Mouse (Mus musculus): Measurements from ENCODE around the gene Taf5l. TPM values are rescaled to one million over a fixed set of nuclear protein-coding genes. Genes with fewer than 3 reads are reported as not detected.
A peak's percentile ranks its signal among the peaks of the same experiment; 100 is the strongest.
"Not testable (repeated sequence)": the region's sequence is repeated elsewhere in the genome, so short reads cannot be mapped to it uniquely, and the experiment has no call there.

The Taf5l gene
- polyA plus RNA-seq, 3 experiments from 2014 or later, result 9.2 to 15.4 (median 12.3) TPM

- ATAC-seq, result no peak
Observed at GRCm38 (mm10) chr8:124011989-124012586, 9.1 kb downstream of the Taf5l start.

GRCm38 (mm10) chr8:124011580-124011979 lies 9.6 kb downstream of the Taf5l start:
- ATAC-seq, result no peak

DNA sequence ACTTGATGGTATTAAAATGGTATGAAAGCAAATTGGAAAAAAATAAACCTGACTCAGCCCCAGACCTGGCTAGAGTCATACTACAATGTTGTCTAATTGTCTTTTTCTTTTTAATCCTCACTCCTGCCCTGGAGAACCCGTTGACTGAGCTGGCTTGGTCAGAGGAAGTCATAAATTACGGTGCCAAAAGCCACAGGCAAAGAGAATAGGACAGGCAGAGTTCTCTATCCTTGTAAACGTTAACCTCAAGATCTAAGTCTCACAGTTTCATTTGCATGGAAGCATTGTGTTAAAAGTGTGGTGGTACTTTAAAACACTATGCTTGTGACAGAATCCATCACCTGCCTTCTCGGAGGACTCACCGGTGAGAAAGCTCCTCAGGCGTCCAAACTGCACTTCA lies 13.4 kb downstream of the Taf5l start:
- ATAC-seq, result no peak

DNA sequence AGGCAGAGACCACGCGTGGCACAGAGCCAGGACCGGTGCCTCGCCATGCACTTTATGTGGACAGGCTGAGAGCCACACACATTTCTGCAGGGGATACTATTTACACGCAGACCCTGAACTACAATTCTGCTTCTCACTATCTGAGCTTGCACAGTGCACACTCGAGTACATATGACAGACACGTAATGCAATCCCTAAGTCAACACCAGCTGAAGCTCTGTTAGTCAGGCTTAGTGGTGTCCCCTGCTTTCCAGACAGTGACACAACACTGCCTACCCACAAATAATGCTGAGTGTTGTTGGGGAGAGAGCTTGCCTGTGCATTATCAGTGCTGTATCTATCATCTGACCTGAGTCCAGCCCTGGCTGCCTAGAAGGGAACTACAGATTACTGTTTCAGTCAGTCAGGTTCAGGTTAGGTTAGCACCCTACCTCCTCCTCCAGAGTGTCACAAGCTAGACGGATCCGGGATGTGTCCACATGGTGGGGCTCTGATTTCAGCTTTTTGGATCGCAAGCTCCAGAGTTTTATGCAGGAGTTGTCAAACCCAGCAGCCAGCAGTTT lies 18.6 kb downstream of the Taf5l start:
- no peak for ATAC-seq

- ATAC-seq, result no peak
Observed at GRCm38 (mm10) chr8:123999568-123999967, 21.6 kb downstream of the Taf5l start.

- ATAC-seq, result no peak
Observed at GRCm38 (mm10) chr8:123993997-123994396, 27.2 kb downstream of the Taf5l start.

DNA sequence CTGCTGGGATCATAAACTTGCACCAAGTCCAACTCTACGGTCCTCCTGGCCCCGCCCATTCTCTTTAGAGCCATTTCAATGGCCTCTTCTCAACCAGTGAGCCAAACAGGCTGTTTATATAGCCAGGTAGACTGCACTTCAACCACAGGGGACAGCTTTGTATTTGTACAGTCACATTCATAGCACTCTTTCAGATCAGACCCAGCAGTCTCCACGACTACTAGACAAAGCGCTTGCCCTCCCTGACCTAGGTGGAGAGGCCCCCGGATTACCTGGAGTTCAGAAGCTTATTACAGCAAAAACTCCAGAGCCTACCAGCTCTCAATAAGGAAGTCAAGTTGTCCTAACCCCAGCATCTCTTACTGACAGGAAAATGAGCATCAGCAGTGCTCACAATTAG lies 27.6 kb downstream of the Taf5l start:
- ATAC-seq, result no peak

DNA sequence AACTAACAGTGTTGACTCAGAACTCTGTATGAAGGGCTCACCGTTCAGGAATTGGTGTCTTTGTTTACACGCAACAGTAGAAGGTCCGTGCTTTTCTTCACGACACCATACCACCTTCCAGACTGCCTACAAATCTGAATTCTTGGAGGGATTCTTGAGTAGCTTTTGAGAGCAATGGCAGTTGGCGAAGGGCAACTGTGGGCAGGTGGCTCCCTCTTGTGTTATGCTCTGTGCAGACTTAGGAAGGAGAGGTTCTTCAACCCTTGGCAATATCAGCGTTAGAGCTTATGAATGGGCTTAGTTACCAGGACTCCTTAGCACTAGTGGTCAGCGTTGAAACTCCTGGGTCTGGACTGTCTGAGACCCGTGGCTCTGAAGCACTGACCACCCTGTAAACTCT lies 28.6 kb downstream of the Taf5l start:
- ATAC-seq, result no peak

DNA sequence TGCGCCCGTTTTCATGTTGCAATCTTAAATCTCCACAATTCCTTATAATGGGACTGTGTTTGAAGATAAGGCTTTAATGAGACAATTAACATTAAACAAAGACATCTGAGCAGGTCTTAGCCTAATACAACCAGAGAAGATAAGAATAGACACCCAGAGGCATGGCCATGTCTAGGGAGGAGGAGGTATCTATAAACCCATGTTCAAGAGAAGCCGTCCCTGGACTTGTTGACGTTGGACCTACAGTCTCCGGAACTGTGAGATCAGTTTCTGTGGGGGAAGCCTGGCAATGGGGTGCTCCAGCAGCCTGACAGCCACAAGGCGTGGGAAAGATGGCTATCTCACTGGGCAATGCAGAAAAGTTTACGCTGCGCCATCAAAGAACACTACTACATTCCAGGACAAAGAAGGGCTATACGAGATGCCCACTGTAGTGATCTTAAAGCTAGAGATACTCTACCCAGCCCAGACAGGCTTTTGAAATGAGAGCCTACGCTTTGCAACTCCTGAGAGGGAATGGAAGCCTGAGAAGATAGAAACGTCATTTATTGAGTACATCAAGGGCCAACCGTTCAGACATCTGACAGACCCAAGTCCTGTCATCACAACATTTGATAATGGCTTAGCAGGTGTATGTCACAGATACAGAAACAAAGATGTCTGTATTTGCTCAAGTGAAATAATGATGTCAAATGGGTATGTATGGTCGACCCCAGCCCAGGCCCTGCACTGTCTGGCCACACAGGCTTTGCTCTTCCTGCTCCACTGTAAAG lies 30.7 kb downstream of the Taf5l start:
- ATAC-seq, result no peak

DNA sequence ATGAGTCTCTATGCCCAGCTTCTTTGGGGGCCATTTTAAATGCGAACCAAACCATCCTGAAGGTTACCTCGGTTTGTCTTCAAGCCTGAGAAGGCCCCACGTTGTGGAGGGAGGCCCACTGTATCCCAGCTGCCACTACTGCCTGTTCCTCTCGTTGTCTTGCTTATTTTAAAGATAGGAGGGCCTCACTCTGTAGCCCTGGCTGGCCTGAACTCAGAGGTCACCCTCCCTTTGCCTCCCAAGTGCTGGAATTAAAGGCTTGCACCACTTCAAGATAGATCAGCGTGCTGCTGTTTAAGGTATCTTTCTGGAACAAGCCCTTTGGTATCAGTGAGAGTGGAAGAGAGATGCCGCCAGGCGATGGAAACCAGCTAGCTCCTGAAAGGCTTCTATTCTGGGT lies 32.1 kb downstream of the Taf5l start:
- ATAC-seq, result no peak

DNA sequence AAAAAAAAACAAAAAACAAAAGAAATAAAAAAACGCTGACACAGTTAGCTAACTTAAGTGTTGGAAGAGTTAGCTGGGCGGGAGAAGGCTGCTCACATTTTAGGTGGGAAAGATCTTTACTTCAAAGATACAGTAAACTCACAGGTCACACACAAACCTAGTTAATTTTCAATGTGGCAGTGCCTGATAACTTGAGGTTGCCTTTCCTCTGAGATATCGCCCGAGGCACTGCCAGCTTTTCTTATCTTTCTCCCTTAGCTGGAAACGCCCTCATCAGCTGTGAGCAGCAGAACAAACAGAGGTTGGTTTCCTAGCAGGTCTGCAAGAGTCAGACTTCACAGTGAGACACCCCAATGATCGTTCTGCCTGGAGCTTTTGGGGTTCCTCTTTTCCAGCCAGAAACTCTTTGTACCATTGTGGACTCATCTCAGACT lies 32.6 kb downstream of the Taf5l start:
- no peak for ATAC-seq

DNA sequence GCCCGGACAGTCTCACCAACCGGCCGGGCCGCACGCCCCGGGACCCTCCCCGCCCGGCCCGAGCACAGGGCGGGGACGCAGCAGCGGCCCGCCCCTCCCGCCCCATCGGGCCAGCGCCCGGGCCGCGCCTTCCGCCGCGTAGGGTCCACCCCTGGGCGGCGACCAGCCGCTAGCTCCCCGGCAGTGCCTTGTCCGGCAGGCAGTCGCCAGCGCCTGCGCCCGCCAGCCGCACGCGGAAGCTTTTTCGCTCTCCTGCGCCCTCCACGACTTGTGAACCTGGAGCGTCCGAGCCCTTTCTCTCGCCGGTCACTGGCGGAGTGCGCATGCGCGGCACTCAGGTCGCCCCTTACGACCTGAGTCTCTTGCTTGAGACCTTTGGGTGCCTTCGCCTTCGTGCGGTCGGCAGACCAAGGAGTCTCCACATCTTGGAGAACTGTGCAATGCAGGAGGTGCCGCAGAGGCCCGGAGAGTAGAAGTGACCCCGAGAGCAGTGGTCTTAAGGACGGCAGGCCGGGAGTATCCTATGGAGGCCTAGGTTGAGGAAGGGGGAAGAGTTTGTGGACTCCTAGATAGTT lies 38.3 kb downstream of the Taf5l start, which contains the start of gene Abcb10:
TSS of gene Abcb10 (minus strand) at position 297 of the 575 bp plus-strand sequence.
- ATAC-seq, result peak; percentile 41

- peak; percentile 35 for ATAC-seq
Observed at GRCm38 (mm10) chr8:123982291-123982793, 38.9 kb downstream of the Taf5l start.

GRCm38 (mm10) chr8:123981674-123982073 lies 39.5 kb downstream of the Taf5l start:
- no peak for ATAC-seq

- ATAC-seq, result no peak
Observed at GRCm38 (mm10) chr8:123980239-123980638, 41.0 kb downstream of the Taf5l start.

DNA sequence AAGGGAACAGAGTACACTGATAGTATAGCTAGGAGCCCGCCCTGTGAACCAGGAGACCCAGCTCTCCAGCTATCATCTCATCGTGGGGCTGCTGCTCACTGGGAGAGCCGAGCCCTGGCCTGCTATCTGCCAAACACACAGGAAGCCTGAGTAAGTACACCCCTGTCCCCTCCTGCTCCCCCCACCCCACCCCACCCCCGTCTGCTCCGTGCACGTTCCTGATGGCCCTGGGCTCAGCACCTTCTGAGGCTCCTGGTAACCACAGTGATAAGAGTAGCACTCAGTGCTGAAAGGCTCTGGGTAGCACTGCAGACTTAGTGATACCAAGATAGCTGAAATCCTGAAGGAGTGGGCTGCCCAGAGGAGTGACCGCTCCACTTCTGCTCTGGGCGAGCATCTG lies 42.3 kb downstream of the Taf5l start:
- no peak for ATAC-seq

DNA sequence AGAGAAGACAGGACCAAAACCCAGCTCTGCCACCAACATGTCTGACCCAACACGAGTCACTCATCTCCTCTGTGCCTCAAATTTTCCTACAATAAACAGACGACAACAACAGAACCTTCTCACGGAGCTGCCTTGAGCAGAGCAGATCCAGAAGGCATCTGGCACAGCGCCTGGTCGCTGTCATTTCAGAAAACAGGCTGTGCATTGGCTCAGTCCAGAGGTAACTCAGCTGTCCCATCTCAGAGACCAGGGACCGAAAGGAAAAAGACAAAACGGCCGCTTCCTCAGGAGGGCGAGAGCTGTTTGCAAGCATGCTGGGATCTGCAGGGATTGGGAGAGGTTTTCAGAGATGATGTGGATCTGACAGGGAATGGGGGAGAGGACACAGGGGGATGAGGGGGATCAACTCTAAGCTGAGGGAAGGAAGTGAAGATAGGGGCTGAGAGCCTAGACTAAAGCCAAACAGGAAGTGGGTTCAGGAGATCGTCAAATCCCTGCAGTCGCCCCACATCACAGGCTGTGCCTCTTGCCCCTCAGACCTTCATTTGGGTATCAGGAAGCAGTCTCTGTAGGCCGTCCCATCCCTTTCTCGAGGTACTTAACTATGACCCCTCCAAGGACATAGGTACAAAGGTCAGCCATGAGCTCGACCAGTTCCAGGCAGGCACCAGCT lies 42.9 kb downstream of the Taf5l start:
- no peak for ATAC-seq

GRCm38 (mm10) chr8:123977499-123977898 lies 43.7 kb downstream of the Taf5l start:
- ATAC-seq, result no peak

DNA sequence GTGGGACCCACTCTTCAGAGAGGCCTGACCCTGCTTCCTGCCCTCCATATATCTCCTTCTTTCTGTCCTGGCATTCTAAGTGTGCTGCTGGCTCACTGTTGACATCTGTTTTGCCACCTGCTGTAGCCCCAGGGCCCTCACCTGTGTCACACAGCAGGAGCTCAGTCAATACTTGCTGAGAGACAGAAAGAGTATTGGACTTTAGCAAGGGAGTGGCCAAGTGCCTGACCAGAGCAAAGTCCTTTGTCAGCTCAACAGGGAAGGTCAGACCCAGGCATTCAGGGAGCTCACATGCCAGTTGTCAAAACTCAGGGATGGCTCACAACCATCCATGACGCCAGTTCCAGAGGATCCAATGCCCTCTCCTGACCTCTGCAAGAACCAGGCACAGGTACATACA lies 47.7 kb downstream of the Taf5l start:
- no peak for ATAC-seq

GRCm38 (mm10) chr8:123966896-123967295 lies 54.3 kb downstream of the Taf5l start:
- no peak for ATAC-seq

GRCm38 (mm10) chr8:123961371-123961770 lies 59.8 kb downstream of the Taf5l start:
- ATAC-seq, result no peak

GRCm38 (mm10) chr8:123960556-123960955 lies 60.6 kb downstream of the Taf5l start:
- ATAC-seq, result not testable (repeated sequence)

DNA sequence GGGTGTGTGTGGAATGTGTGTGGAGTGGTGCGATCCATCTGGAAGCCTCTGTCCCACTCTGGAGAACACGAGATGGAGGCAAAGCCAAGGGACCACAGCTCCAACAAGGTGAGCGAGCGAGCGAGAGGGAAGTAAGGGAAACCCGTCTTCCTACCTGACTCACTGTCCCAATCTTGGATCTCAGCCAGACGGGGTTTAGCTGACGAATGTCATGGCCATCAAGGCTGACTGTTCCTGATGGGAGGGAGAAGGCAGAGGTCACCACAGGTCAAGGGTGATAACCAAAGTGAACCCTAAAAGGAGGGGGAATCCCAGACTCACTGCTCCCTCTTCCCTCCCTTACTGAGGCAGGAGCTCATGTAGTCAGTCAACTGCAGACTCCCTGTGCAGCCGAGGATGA lies 61.1 kb downstream of the Taf5l start:
- ATAC-seq, result no peak

Data from inflammation-experienced regulatory T-cells, adult 6 months (primary cell).